Mouse (Mus musculus) kidney, postnatal 25 days (tissue): Measurements from ENCODE around the gene Pum1.

ENCODE experiments used
- DNase-seq, 2 experiments: peaks; one replicate each; pipeline ENCODE4 v3.0.0; 2021; ENCODE audit warnings: mixed read lengths in 2 of 2

The Pum1 gene

GRCm38 (mm10) chr4:130738527-130738926 is 75.4 kb downstream of the Pum1 start:
- DNase-seq = peak; percentile 61 to 80

GRCm38 (mm10) chr4:130744058-130744457 is 80.9 kb downstream of the Pum1 start:
- DNase-seq = no peak

- peak; percentile 70 to 72 for DNase-seq
Observed at GRCm38 (mm10) chr4:130745561-130746306, 82.6 kb downstream of the Pum1 start.

DNA sequence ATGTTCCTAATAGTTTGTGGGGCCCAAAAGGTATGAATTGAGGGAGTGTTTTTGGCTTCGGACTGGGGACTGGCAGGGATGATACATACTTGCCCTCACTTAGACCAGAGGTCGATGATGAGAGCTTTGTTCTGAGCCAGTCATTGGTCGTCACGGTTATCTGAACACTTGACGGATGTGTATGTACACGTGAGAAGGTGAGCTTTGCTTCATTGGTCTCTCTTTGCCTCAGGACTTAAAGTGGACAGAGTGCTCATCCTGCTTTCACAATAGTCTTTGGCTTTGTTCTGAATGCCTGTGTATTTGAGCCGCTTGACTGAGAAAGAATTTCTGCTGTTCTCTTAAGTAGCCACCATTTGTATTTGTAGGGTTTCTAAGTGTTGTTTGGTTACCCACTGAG is 86.4 kb downstream of the Pum1 start:
- DNase-seq = peak; percentile 25 to 69

DNA sequence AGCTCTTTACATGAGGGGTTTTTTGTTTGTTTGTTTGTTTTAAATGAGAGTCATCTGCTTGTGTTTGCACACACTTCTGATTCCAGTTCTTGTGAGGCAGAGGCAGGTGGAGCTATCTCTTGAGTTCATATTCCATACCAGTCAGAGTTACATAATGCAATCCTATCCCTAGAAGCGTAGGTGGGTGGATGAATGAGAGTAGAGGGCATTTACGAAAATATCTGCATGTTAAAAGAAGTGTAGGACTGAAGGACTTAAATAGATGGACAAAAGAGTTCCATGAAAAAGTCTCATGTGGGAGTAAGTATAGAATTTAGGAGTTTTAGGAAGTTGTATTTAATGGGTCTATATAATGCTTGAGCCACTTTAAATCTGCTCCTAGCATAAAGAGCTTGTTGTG is 88.8 kb downstream of the Pum1 start:
- DNase-seq = no peak

- no peak for DNase-seq
Observed at GRCm38 (mm10) chr4:130752591-130752990, 89.5 kb downstream of the Pum1 start.

- no peak for DNase-seq
Observed at GRCm38 (mm10) chr4:130753755-130754154, 90.6 kb downstream of the Pum1 start.

- DNase-seq = no peak
Observed at GRCm38 (mm10) chr4:130754776-130755175, 91.7 kb downstream of the Pum1 start.

DNA sequence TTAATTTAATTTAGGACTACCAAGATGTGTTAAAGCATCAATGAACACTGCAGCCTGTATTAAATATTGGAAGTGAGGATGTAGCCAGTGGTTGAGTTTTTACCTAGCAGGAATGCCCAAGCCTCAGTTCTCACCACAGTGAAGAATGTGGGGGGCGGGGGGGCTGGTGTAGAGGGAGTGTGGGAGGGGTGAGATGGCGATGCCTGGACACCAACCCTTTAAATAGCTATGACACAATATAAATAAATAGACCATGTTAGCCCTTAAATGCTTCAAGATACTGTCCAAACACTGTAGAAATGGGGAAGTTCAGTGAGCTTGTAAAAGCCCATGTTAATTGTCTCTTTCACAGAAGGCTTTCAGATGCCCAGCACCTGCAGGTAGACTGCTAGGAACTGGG is 96.8 kb downstream of the Pum1 start:
- no peak for DNase-seq

DNA sequence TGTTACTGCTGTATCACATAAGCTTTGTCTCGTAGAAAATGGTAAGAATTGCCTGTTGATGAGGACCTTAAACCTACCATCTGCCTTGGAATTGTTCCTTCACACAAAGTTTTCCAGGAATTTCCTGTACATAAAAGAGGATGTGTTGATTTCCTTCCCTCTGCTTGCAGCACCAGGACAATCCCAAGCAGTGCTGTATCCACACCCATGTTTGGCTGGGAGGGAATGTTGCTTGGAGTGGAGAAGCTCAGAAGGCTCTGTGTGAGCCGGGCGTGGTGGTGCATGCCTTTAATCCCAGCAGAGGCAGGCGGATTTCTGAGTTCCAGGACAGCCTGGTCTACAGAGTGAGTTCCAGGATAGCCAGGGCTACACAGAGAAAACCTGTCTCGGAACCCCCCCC is 98.7 kb downstream of the Pum1 start:
- DNase-seq = no peak

- DNase-seq = no peak
Observed at GRCm38 (mm10) chr4:130765399-130766160, 102.5 kb downstream of the Pum1 start.

- no peak for DNase-seq
Observed at GRCm38 (mm10) chr4:130766387-130766786, 103.3 kb downstream of the Pum1 start.

DNA sequence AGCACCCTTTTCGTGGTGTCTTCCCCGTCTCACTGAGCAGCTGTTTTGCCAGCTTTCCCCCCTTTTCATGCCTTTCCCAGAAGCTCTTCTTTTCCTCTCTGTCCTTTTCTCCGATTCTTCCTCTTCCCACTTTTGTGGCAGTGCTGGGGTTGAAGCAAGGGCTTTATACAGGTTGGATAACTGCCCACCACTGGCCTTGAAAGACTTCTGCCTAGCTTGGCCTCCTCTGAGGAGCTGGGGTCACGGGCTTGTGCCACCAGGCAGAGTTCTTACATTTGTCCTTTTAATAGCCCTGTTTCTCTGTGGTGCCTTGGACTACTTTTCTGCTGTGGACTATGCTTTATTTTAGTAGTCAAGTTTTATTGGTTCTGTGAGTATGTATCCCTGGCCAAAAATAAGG is 103.8 kb downstream of the Pum1 start:
- no peak for DNase-seq

DNA sequence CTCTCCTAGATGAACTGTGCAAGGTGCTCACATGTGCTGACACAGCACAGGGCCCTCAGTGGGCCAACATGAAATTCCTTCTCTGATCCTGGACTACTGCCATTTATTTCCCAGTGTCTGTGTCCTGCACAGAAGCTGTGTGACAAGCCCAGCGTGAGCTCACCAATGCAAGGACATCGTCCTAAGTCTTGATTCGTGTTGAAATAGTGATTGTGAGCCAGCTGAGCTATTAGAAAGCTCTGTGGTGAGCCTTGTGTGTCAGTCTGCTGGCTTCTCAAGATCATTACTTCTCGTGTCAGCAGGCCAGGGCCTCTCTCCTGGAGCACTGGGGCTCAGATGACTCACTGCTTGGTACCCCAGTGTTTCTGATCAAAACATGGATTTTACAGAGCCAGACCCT is 110.8 kb downstream of the Pum1 start:
- peak in 1 of 2 experiments; percentile 23 for DNase-seq

DNA sequence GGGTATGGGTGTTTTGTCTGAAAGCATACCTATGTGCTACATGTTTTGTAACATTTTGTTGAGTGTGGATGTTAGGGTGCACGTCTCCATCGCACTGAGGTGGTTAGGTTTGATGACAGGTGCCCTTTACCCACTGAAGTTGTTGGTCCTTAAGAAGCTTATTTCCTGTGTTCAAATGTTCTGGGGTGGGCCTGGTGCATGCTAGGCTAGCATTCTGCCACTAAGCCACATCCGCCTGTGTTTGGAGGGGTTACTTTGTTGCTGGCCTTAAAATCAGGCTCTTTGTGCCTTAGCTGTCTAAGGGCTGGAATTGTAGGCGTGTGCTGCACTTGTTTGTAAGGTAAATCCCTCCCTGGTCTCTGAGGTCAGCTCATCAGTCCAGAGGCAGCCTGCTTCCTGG is 111.7 kb downstream of the Pum1 start:
- peak in 1 of 2 experiments; percentile 11 for DNase-seq

DNA sequence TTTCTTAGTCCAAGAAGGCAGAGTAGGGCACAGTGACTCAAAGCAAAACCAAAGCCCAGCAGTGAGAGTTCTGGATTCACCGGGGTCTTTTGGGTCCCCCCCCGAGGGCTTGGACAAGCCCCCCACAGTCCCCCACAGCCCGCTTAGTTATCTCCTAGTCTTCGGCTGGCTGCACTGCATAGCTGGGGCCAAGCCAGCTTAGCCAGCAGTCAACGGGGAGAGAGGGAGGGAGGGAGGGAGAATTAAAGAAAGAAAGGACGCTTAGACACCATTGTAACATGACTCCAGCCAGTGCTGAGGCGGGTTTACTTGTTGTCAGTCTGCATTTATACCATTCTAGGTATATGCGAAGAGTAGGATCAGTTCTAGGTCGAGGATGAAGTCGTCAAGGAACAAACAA is 114.5 kb downstream of the Pum1 start:
- peak in 1 of 2 experiments; percentile 26 for DNase-seq

- peak in 1 of 2 experiments; percentile 34 for DNase-seq
Observed at GRCm38 (mm10) chr4:130779037-130779436, 115.9 kb downstream of the Pum1 start.

- no peak for DNase-seq
Observed at GRCm38 (mm10) chr4:130782492-130782891, 119.4 kb downstream of the Pum1 start.

- peak in 1 of 2 experiments; percentile 63 for DNase-seq
Observed at GRCm38 (mm10) chr4:130784755-130785154, 121.6 kb downstream of the Pum1 start.

- no peak for DNase-seq
Observed at GRCm38 (mm10) chr4:130787530-130787929, 124.4 kb downstream of the Pum1 start.

DNA sequence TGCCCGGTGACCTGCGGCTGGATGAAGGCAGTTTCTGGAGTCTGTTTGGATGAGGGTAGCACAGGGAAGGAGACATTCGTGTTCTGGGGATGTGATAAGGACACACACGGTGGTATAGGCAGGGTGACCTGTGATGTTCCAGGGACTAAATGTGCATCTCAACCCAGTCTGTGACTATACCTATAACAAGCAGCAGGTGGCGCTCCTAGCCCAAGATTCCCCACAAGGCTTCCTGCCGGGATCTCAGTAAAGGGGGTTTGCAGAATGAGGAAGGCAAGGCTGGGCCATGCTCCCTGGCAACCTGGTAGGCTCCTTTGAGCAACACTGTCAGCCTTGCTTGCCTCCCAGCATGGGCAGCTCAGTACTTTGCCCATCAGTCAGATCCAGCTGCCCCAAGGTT is 127.1 kb downstream of the Pum1 start:
- DNase-seq = peak; percentile 76 to 82

GRCm38 (mm10) chr4:130791811-130792375 is 128.8 kb downstream of the Pum1 start:
- no peak for DNase-seq

- DNase-seq = peak in 1 of 2 experiments; percentile 26
Observed at GRCm38 (mm10) chr4:130792376-130793179, 129.5 kb downstream of the Pum1 start, which contains the start of gene Sdc3. Sdc3 (plus strand) TSS chr4:130792537.
